Mouse (Mus musculus) ES-E14 (cell line): ENCODE measurements at regions not wholly inside any gene's neighbourhood (a gene's known extent, or its start where the extent isn't known, plus 50 kb on each side); places are given as distances from the start of the nearest gene placed in this dataset.

ENCODE experiments used
- CHD2 ChIP-seq: IDR thresholded peaks from 2 replicates; pipeline ENCODE4 v1.6.1; 2014; ENCODE audit warnings: mild to moderate bottlenecking, low read depth, low read length, inconsistent platforms
- HCFC1 ChIP-seq: IDR thresholded peaks from 2 replicates; pipeline ENCODE4 v1.6.1; 2012; ENCODE audit warnings: low read length, inconsistent platforms, borderline replicate concordance; ENCODE audit not compliant: insufficient read depth
- MAFK ChIP-seq: IDR thresholded peaks from 2 replicates; pipeline ENCODE4 v1.6.1; 2014; ENCODE audit warnings: mild to moderate bottlenecking, low read depth, low read length, inconsistent platforms; ENCODE audit not compliant: insufficient read depth
- ZC3H11A ChIP-seq: IDR thresholded peaks from 2 replicates; pipeline ENCODE4 v1.6.1; 2012; ENCODE audit warnings: low read depth, mild to moderate bottlenecking, inconsistent platforms, low read length, borderline replicate concordance
- ZNF384 ChIP-seq: IDR thresholded peaks from 2 replicates; pipeline ENCODE4 v1.6.1; 2012; ENCODE audit warnings: low read depth, low read length, inconsistent platforms

DNA sequence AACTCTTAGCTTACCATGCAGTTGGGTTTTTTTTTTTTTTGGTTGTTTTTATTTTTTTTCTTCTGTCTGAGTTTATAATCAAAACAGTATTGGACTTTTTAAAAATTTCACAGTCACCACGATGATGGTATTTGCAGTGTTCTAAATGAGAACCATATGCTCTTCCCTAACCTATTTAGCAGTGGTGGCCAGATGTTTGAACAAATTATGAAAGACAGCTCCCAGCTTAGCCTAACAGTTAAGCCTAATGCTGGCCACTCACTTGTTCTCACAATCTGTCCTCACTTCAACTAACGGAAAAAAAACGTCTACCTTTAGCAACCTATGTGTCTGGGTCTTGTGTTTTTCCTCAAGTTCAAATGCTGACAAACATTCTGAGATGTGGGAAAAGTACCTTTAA, 234.8 kb downstream of the 1700129C05Rik start:
- no peak for TF ChIP-seq HCFC1
- no peak for TF ChIP-seq ZC3H11A
- no peak for TF ChIP-seq CHD2
- TF ChIP-seq MAFK = no peak
- no peak for TF ChIP-seq ZNF384
